Mouse (Mus musculus): ENCODE results near the gene Fkbp10. TPM values are rescaled to one million over a fixed set of nuclear protein-coding genes. Genes with fewer than 3 reads are reported as not detected.

Gene Fkbp10
- polyA plus RNA-seq, 1 experiment, result 8.0 TPM

DNA sequence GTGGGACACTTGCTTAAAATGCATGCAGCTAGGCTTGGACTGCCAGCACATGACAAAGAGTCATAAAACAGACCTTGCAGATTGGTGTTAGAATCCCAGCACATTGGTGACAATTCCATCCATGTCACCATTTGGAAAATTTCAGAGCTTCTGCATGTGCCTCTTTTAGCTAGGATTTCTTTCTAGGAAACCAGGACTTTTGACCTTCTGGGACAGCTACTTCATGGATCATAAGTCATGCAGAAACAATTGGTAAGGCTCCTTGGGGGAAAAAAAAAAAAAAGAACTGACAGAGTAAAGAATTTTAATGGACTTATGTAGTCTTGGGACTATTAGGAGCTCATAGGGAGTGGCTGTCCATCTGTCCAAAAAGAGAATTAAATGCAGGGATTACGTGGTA is 22.4 kb downstream of the Fkbp10 start:
- no peak for TF ChIP-seq CTCF (IDR thresholded peaks at IDR 0.05; ENCODE audit: borderline replicate concordance, insufficient read depth, low read depth, low read length)
- TF ChIP-seq POLR2A (IDR thresholded peaks at IDR 0.05; ENCODE audit: borderline replicate concordance, insufficient read depth, low read length), result no peak
- 80% methylated on average over 1 of the region's 1 CpGs for WGBS
- Histone ChIP-seq H3K4me3 (replicated peaks; ENCODE audit: insufficient read depth, low read depth, low read length) (no peak overlapping the region), H3K27me3 (ENCODE audit: control insufficient read depth, insufficient read depth, low read length) (no peaks in the 10 kb centered on the region), H3K4me1 (ENCODE audit: control insufficient read depth, insufficient read depth, low read length) (peaks cover 4% of the 10 kb centered on the region; the same call in 1 of the 2 replicates), H3K27ac (ENCODE audit: insufficient read depth, low read length) (no peak overlapping the region)
- no peak for DNase-seq

DNA sequence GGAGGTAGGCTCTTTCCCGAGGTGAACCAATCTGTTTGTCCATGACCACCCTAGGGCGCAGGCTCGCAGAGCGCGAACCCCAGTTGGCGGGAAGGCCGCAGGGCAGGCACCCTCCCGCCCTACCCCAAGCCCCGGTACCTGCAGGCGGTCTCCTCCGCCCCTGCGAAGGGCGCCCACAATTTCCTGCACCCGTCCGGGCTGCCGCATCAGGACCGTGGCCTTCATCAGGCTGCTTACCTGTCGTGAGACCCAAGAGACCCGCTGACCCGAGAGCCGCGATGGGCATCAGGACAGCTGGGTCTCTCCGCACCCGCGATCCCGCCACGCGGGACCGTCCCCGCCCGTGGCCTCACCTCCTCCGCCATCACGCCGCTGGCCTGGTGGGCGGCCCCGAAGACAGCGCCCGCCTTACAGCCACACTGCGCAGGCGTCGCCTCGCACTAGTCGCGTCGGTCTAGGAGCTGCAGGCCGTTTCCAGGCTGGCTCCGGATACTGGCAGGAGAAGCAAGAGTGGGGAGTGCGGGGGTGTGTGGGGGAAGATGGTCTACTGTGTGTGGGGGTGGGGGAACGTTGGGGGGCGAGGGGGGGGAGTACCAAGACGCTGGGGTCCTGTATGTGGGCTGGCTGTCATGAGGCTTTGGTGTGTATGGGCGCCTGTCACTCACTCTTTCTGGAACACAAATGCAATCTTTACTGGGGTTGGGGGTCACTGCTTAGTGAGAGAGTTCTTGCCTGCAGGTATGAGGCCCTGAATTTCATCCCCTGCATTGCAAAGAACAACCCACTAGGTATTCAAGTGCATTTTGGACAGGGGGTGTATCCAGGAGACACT is 25.4 kb downstream of the Fkbp10 start:
- Histone ChIP-seq H3K27me3 (ENCODE audit: control insufficient read depth, insufficient read depth, low read length) (no peaks in the 10 kb centered on the region), H3K27ac (ENCODE audit: insufficient read depth, low read length) (peak overlapping the region; percentile 49; the same call in 1 of the 2 replicates), H3K4me3 (replicated peaks; ENCODE audit: insufficient read depth, low read depth, low read length) (peak overlapping the region; percentile 86), H3K4me1 (ENCODE audit: control insufficient read depth, insufficient read depth, low read length) (peaks cover 4% of the 10 kb centered on the region; the same call in 1 of the 2 replicates)
- WGBS, result under 1% methylated on average over 52 of the region's 52 CpGs
- peak; percentile 88 for DNase-seq
- TF ChIP-seq POLR2A (IDR thresholded peaks at IDR 0.05; ENCODE audit: borderline replicate concordance, insufficient read depth, low read length) (peak; percentile 96), CTCF (IDR thresholded peaks at IDR 0.05; ENCODE audit: borderline replicate concordance, insufficient read depth, low read depth, low read length) (no peak)

DNA sequence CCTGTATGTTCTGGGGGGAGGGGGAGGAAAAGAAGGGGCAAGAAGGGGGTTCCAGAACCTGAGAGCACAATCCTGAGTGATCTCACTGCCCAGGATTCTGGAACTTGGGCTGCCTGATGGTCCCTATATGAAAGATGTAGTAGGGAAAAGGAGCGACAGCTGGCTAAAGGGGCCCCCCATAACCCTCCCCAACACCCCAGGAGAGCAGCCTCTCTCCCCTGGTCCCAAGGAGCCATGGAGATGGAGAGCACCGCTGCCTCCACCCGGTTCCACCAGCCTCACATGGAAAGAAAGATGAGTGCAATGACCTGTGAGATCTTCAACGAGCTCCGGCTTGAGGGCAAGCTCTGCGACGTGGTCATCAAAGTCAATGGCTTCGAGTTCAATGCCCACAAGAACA is 26.3 kb downstream of the Fkbp10 start, which contains the start of the genes Nt5c3b and Klhl10:
TSS of gene Nt5c3b (minus strand) at position 12 of the 400 bp plus-strand sequence.
TSS of gene Klhl10 (plus strand) at position 121 of the 400 bp plus-strand sequence.
- no peak for DNase-seq
- Histone ChIP-seq H3K4me1 (ENCODE audit: control insufficient read depth, insufficient read depth, low read length) (peaks cover 4% of the 10 kb centered on the region; the same call in 1 of the 2 replicates), H3K27ac (ENCODE audit: insufficient read depth, low read length) (peak within 1 kb of the TSS; percentile 49; the same call in 1 of the 2 replicates), H3K4me3 (replicated peaks; ENCODE audit: insufficient read depth, low read depth, low read length) (peak within 1 kb of the TSS; percentile 86), H3K27me3 (ENCODE audit: control insufficient read depth, insufficient read depth, low read length) (no peaks in the 10 kb centered on the region)
- TF ChIP-seq POLR2A (IDR thresholded peaks at IDR 0.05; ENCODE audit: borderline replicate concordance, insufficient read depth, low read length) (no peak), CTCF (IDR thresholded peaks at IDR 0.05; ENCODE audit: borderline replicate concordance, insufficient read depth, low read depth, low read length) (no peak)
- 87% methylated on average over 8 of the region's 8 CpGs for WGBS

DNA sequence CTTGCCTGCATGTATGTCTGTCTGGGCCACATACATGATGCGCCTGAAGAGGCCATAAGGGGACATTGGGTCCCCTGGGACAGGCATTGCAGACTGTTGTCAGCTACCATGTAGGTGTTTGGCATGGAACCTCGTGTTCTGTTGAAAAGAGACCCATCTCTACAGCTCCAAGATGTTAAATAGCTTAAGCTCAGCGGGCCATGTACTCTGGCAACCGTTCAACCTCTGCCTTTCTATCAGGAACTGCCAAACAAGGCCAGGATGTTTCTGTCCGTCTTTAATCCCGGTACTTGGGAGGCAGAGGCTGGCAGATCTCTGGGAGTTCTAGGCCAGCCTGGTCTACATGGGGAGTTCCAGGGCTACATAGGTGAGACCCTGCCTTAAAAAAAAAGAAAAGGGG is 27.1 kb downstream of the Fkbp10 start:
- whole genome bisulfite sequencing, result 41% methylated on average over 6 of the region's 6 CpGs
- H3K4me1 ChIP-seq (ENCODE audit: control insufficient read depth, insufficient read depth, low read length), result peaks cover 4% of the 10 kb centered on the region; the same call in 1 of the 2 replicates
- no peak overlapping the region for H3K27ac ChIP-seq (ENCODE audit: insufficient read depth, low read length)
- DNase-seq, result no peak
- no peak overlapping the region for H3K4me3 ChIP-seq (replicated peaks; ENCODE audit: insufficient read depth, low read depth, low read length)
- no peaks in the 10 kb centered on the region for H3K27me3 ChIP-seq (ENCODE audit: control insufficient read depth, insufficient read depth, low read length)
- no peak for TF ChIP-seq CTCF (IDR thresholded peaks at IDR 0.05; ENCODE audit: borderline replicate concordance, insufficient read depth, low read depth, low read length)
- TF ChIP-seq POLR2A (IDR thresholded peaks at IDR 0.05; ENCODE audit: borderline replicate concordance, insufficient read depth, low read length), result no peak

DNA sequence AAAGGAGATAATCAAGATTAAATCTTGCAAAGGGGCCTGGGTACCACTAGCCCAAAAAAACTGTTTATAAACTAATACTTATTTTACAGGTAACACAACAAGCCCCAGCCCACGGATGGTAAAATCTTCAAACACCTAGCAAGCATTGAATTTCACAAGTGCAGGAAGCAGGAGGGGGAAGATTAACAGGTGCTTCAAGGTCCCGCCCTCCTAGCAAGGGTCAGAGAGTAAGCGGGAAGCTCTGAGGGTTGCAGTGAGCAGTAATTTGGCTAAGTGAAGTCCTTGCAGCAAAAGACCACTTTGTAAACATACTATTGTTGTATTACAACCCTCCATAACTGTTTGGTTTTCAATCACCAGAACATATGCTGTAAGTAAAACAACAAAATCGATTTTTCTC is 41.8 kb downstream of the Fkbp10 start:
- no peak for TF ChIP-seq POLR2A (IDR thresholded peaks at IDR 0.05; ENCODE audit: borderline replicate concordance, insufficient read depth, low read length)
- TF ChIP-seq CTCF (IDR thresholded peaks at IDR 0.05; ENCODE audit: borderline replicate concordance, insufficient read depth, low read depth, low read length), result no peak
- no peak for DNase-seq
- Histone ChIP-seq H3K27me3 (ENCODE audit: control insufficient read depth, insufficient read depth, low read length) (no peaks in the 10 kb centered on the region), H3K4me3 (replicated peaks; ENCODE audit: insufficient read depth, low read depth, low read length) (no peak overlapping the region), H3K27ac (ENCODE audit: insufficient read depth, low read length) (no peak overlapping the region), H3K4me1 (ENCODE audit: control insufficient read depth, insufficient read depth, low read length) (peaks cover 2% of the 10 kb centered on the region; the same call in 1 of the 2 replicates)
- WGBS, result 77% methylated on average over 4 of the region's 4 CpGs

- H3K27ac ChIP-seq (ENCODE audit: insufficient read depth, low read length), result no peak overlapping the region
- H3K27me3 ChIP-seq (ENCODE audit: control insufficient read depth, insufficient read depth, low read length), result no peaks in the 10 kb centered on the region
- WGBS, result 85% methylated on average over 5 of the region's 5 CpGs
- no peak for DNase-seq
- H3K4me1 ChIP-seq (ENCODE audit: control insufficient read depth, insufficient read depth, low read length), result peaks cover 4% of the 10 kb centered on the region; the same call in 1 of the 2 replicates
- TF ChIP-seq POLR2A (IDR thresholded peaks at IDR 0.05; ENCODE audit: borderline replicate concordance, insufficient read depth, low read length) (no peak), CTCF (IDR thresholded peaks at IDR 0.05; ENCODE audit: borderline replicate concordance, insufficient read depth, low read depth, low read length) (no peak)
- H3K4me3 ChIP-seq (replicated peaks; ENCODE audit: insufficient read depth, low read depth, low read length), result no peak overlapping the region
These were observed 42.2 kb downstream of the Fkbp10 start for GRCm38 (mm10) chr11:100457711-100458110.

- Histone ChIP-seq H3K27me3 (ENCODE audit: control insufficient read depth, insufficient read depth, low read length) (no peaks in the 10 kb centered on the region), H3K27ac (ENCODE audit: insufficient read depth, low read length) (no peak overlapping the region), H3K4me3 (replicated peaks; ENCODE audit: insufficient read depth, low read depth, low read length) (peak overlapping the region; percentile 17), H3K4me1 (ENCODE audit: control insufficient read depth, insufficient read depth, low read length) (peaks cover 15% of the 10 kb centered on the region; the same call in 1 of the 2 replicates)
- 20% methylated on average over 10 of the region's 10 CpGs for WGBS
- TF ChIP-seq POLR2A (IDR thresholded peaks at IDR 0.05; ENCODE audit: borderline replicate concordance, insufficient read depth, low read length) (no peak), CTCF (IDR thresholded peaks at IDR 0.05; ENCODE audit: borderline replicate concordance, insufficient read depth, low read depth, low read length) (no peak)
- peak in 1 of 2 experiments; percentile 20 for DNase-seq
These were observed 47.2 kb downstream of the Fkbp10 start for GRCm38 (mm10) chr11:100462699-100463098.

All from cerebellum, adult 2 months (tissue).